In genomic region chr13:112196789-112197188, GRCm38 (mm10) we compare ENCODE assay signal across 8 mouse cellular contexts.
DNase-seq lines count a peak whose midpoint lies in the region; ATAC-seq and TF ChIP-seq lines count a peak whose summit lies in the region.

No protein-coding gene starts in this region.

- no peak for ATAC-seq in hindbrain, embryonic 12.5 days (ENCODE audit: low FRiP score)
- ATAC-seq in limb, embryonic 14.5 days (ENCODE audit: low FRiP score, low read depth): no peak
- ATAC-seq in midbrain, embryonic 13.5 days: no peak
- ATAC-seq in stomach, embryonic 16.5 days (ENCODE audit: insufficient read depth, low FRiP score): no peak
- ATAC-seq in inflammation-experienced regulatory T-cells, adult 6 months: no peak

- no peaks in the 10 kb centered on the region for H3K36me3 ChIP-seq in hindbrain, embryonic 12.5 days
- H3K36me3 ChIP-seq in limb, embryonic 14.5 days (ENCODE audit: control insufficient read depth, insufficient read depth, low read length): no peaks in the 10 kb centered on the region
- H3K36me3 ChIP-seq in midbrain, embryonic 13.5 days: no peaks in the 10 kb centered on the region
- no peaks in the 10 kb centered on the region for H3K36me3 ChIP-seq in stomach, embryonic 16.5 days (ENCODE audit: control insufficient read depth, insufficient read depth, low read length)

- H3K27ac ChIP-seq in hindbrain, embryonic 12.5 days: no peak overlapping the region
- H3K27ac ChIP-seq in limb, embryonic 14.5 days (replicated peaks; ENCODE audit: low read depth, low read length): no peak overlapping the region
- no peak overlapping the region for H3K27ac ChIP-seq in midbrain, embryonic 13.5 days
- peak overlapping the region; percentile 60; the same call in 1 of the 2 replicates for H3K27ac ChIP-seq in stomach, embryonic 16.5 days (ENCODE audit: low read length)

- H3K9ac ChIP-seq in hindbrain, embryonic 12.5 days: no peak overlapping the region
- H3K9ac ChIP-seq in limb, embryonic 14.5 days (ENCODE audit: low read depth, low read length, severe bottlenecking): no peak overlapping the region
- no peak overlapping the region for H3K9ac ChIP-seq in midbrain, embryonic 13.5 days (replicated peaks)
- H3K9ac ChIP-seq in stomach, embryonic 16.5 days (ENCODE audit: low read length): peak overlapping the region; percentile 43

- H3K4me3 ChIP-seq in hindbrain, embryonic 12.5 days: no peak overlapping the region
- peak overlapping the region; percentile 0; the same call in 1 of the 2 replicates for H3K4me3 ChIP-seq in limb, embryonic 14.5 days (replicated peaks; ENCODE audit: low read length)
- H3K4me3 ChIP-seq in midbrain, embryonic 13.5 days (replicated peaks): no peak overlapping the region
- H3K4me3 ChIP-seq in stomach, embryonic 16.5 days (replicated peaks; ENCODE audit: low read length): peak overlapping the region; percentile 21; the same call in 1 of the 2 replicates

- H3K4me1 ChIP-seq in hindbrain, embryonic 12.5 days: peaks cover 21% of the 10 kb centered on the region
- 0 out of 2 replicates have a peak, but pooled peaks cover 3% of the 10 kb centered on the region for H3K4me1 ChIP-seq in limb, embryonic 14.5 days (ENCODE audit: control insufficient read depth, insufficient read depth, low read length)
- peaks cover 16% of the 10 kb centered on the region for H3K4me1 ChIP-seq in midbrain, embryonic 13.5 days (replicated peaks)
- peaks cover 23% of the 10 kb centered on the region for H3K4me1 ChIP-seq in stomach, embryonic 16.5 days (ENCODE audit: control insufficient read depth, insufficient read depth, low read length)

- no peaks in the 10 kb centered on the region for H3K9me3 ChIP-seq in hindbrain, embryonic 12.5 days (replicated peaks)
- H3K9me3 ChIP-seq in limb, embryonic 14.5 days (ENCODE audit: control insufficient read depth, low read length): no peaks in the 10 kb centered on the region
- H3K9me3 ChIP-seq in midbrain, embryonic 13.5 days: no peaks in the 10 kb centered on the region
- H3K9me3 ChIP-seq in stomach, embryonic 16.5 days (replicated peaks; ENCODE audit: control insufficient read depth, low read length): no peaks in the 10 kb centered on the region

- no peaks in the 10 kb centered on the region for H3K27me3 ChIP-seq in hindbrain, embryonic 12.5 days
- no peaks in the 10 kb centered on the region for H3K27me3 ChIP-seq in limb, embryonic 14.5 days (ENCODE audit: control insufficient read depth, insufficient read depth, low read length)
- no peaks in the 10 kb centered on the region; the same call in 1 of the 2 replicates for H3K27me3 ChIP-seq in midbrain, embryonic 13.5 days
- H3K27me3 ChIP-seq in stomach, embryonic 16.5 days (ENCODE audit: control insufficient read depth, insufficient read depth, low read length): no peaks in the 10 kb centered on the region

- TF ChIP-seq POLR2A in limb, embryonic 14.5 days (IDR thresholded peaks at IDR 0.05; ENCODE audit: borderline replicate concordance, extremely low read depth, insufficient read depth, insufficient read length): no peak

- peak; percentile 15 for DNase-seq in ES-CJ7 (ENCODE audit: low read depth, low spot score)
- DNase-seq in adrenal gland, postnatal 14 days: peak; percentile 89
- peak; percentile 70 for DNase-seq in gastrocnemius, adult 18-20 months (ENCODE audit: low spot score)
- DNase-seq in limb, embryonic 14.5 days (ENCODE audit: low spot score): peak; percentile 20

- peak overlapping the region; percentile 39 for H3K4me2 ChIP-seq in hindbrain, embryonic 12.5 days (replicated peaks)
- H3K4me2 ChIP-seq in limb, embryonic 14.5 days (replicated peaks; ENCODE audit: low read depth, low read length, severe bottlenecking): peak overlapping the region; percentile 34
- H3K4me2 ChIP-seq in midbrain, embryonic 13.5 days (replicated peaks): peak overlapping the region; percentile 30
- H3K4me2 ChIP-seq in stomach, embryonic 16.5 days (ENCODE audit: low read depth, low read length): peak overlapping the region; percentile 55

- WGBS in hindbrain, embryonic 12.5 days: 6% methylated on average over 13 of the region's 13 CpGs
- WGBS in limb, embryonic 14.5 days: 9% methylated on average over 13 of the region's 13 CpGs
- 8% methylated on average over 13 of the region's 13 CpGs for WGBS in midbrain, embryonic 13.5 days
- WGBS in stomach, embryonic 16.5 days: 4% methylated on average over 13 of the region's 13 CpGs

Comparison
In these comparisons a context has a peak if more than half of its experiments do, and no peak if none do; other contexts are left out.
1. DNase-seq: peak in every context shown above with its lines; median percentile 89 in adrenal gland, postnatal 14 days; 70 in gastrocnemius, adult 18-20 months; 20 in limb, embryonic 14.5 days; 15 in ES-CJ7.
2. H3K4me3 ChIP-seq: peak in limb, embryonic 14.5 days (single experiment) and stomach, embryonic 16.5 days (single experiment); none in hindbrain, embryonic 12.5 days (single experiment) and midbrain, embryonic 13.5 days (single experiment).
3. Peak in every context shown above with its lines, with median percentiles within 50 percentile points of each other: H3K4me2 ChIP-seq.